Mouse (Mus musculus): ENCODE measurements at regions not wholly inside any gene's neighbourhood (a gene's known extent, or its start where the extent isn't known, plus 50 kb on each side); places are given as distances from the start of the nearest gene placed in this dataset.
A peak's percentile ranks its signal among the peaks of the same experiment; 100 is the strongest.
"Not testable (repeated sequence)": the region's sequence is repeated elsewhere in the genome, so short reads cannot be mapped to it uniquely, and the experiment has no call there.

DNA sequence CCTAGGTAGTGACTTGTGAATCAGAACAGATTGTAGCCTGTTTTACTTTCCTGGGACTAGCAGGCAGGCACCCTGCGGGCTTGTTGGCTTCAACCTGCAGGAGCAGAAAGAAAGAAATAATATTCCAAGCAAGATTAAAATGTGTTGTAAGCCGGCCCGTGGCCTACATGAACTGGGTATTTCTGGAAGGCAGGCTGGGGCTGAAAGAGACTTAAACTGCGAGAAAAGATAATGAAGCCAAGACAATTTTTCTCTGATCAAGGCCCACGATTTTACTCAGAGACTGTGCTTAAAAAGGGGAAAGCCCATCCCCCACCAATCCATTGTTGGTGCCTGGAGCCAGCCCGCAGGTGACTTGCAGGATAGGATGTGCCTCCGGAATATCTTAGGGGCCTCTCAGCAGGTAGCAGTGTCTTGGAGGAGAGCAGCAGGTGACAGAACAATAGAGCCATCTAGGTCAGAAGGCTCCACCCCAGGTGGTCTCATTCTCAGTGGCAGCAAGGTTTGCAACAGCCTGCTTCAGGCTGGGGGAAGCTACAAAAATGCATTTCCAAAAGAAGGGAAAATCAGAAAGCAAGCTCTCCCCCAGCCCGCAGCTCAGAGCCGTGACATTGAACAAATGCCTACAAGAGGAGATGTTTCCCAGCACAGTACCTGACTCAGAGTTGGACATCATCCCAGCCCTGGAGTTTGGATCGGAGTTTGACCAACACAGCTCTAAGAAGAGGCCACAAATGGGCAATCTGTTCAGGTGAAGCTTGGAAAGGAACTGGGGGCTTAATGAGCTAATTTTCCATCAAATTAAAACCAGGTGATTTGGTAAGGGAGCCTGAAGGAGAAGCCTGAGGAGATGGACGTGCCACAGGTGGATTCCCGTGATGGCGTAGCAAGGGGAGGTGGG, 121.4 kb upstream of the Slc1a3 start:
- DNase-seq: no peak

DNA sequence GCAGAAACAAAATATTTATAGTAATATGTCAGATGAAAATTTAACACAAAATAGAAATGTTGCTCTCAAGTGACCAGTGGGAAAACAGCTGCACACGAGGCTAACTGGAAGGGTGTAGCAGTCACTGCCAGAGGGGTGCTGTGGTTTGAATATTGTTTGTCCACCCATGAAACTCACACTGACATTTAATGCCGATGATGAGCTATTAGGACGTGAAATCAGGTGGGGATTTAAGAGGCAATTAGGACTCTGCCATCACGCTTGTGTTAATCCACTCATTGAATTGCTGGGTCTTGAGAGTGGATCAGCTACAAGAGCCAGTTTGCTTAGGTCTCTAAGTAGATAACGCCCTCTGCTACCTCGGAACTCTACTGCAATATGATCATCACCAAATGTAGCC, 114.3 kb upstream of the Slc1a3 start:
- DNase-seq: no peak

DNA sequence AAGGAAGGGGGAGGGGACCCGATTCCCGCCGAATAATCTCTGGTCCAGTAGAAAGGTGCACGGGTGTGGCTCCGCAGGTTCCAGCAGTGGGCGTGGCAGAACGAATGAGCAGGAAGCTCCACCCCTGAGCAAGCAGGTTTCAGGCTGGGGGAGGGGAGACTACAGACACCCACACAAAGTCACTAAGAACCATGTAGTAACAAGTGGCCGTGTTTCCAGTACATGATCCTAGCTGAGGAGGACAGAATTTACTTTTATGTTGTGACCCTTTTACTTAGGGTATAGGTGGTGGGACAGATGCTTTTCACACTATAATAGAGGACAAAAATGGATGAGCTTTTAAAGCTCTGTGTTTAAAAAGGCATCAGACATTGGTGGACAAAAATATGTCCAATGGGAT, 112.2 kb upstream of the Slc1a3 start:
- DNase-seq: not testable (repeated sequence)

DNA sequence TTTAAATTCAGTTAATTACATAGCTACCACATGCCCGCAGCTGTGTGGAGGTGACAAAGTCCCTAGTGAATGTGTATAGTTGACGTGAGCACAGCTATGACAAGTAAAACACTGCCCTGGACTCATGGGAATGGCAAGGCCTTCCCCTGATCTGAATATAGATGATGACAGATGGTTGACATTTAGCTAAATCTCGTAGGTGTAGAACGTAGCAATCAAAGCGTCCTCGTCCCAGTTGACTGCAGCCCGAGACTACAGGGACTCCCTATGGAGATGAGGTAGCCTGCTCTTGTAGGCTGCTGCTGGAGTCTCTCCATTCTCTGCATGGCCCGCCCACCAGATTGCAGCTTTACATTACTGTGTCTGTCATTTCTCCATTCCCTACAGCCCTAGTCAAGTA, 107.0 kb upstream of the Slc1a3 start:
- DNase-seq: no peak

DNA sequence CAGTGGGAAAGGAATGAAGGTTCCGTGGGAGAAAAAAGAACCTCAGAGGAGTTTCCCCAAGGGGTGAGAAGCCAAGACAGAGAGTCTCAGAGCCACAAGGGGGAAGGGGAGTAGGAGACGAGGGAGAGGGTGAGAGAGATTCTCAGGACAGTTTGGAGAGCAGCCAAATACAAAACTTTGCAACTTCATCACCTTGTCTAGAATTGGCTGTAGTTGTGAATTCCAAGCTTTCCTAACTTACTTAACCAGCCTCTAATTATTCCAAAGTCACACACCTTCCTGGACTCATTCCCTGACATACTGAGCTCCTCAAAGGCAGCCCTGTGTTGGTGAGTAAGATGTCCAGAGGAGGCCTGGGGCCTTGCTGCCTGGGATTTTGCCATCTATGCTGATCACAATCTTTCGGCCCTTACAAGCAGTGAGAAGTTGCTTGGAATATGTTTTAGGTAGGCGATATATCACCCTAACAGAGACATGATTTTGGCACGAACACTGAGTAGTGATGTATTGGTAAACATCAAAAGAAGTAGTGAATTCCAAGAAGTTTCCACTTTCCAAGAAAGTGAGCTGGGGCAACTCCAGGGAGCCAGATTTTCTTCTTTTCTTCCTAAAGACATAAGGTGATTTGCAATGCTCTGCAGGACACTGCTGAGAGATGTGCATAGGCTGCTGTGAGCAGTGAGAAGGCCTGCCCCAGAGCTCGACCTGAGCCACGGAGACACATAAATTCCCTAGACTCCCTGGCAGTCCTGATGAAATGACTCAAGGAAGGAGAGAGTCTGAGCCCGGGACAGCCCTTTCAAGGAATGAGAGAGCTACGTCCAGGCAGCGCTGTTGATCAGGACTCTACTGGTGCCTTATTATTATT, 106.2 kb upstream of the Slc1a3 start:
- DNase-seq: peak; percentile 12

DNA sequence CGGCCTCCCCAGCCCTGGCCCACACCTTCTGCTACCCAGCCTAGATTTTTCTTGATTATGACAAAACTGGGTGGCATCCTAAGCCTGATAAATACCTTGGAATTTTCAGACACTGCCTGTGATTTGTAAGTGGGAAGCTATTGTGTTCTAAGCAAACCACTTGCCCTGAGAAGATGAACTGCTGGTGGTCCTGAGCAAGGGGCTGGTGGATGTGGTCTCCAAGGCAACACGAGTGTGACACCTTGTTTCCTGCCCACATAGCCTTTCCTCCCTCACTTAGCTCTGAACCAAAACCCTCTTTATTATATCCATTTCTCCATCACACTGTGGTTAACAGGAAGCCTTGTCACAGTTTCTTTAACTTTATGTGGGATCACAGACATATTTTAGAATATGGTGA, 105.4 kb upstream of the Slc1a3 start:
- DNase-seq: no peak

DNA sequence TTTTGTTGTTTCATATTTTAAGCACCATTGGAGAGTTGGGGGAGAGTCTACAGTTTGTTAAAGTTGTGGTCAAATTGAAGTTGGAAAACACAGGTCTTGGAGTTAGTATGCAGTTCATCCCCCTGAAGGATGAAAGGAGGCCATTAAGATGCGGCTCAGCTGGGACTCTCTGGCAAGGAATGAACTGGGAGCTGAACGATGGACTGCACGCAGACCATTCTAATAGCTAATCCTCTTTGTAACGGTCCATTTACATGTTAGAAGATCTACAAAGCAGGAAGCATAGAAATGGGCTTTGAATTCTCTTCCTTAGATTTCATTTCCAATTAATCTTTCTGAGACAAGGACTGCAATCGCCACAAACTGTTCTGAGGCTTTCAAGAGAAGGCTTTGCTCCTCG, 104.7 kb upstream of the Slc1a3 start:
- no peak for DNase-seq

DNA sequence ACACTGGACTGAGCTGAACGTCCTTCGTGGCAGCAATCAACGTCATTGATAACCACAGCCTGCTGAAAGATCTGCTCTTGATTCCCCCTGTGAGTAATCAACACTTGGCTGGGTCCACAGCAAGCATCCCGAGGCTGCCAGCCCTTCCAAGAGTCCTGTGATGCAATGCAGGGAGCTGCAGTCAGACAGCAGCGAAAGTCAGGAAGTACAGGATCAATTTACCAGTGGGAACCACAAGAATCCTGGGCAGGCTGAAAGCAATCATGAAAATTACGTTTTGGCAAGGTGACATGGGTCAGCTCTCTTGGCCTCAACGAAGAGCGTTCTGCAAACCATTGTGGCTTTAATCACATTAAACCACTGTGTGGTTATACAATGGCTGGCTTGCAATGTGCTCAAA, 95.8 kb upstream of the Slc1a3 start:
- no peak for DNase-seq

DNA sequence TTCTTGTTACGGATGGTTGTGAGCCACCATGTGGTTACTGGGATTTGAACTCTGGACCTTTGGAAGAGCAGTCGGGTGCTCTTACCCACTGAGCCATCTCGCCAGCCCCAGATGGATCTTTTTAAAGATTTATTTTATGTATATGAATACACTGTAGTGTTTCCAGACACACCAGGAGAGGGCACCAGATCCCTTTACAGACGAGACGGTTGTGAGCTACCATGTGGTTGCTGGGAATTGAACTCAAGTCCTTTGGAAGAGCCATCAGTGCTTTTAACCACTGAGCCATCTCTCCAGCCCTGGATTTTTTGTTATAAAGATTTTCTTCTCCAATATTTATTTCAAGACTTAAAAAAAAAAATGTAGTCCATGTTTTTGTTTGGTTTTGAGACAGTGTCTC, 95.0 kb upstream of the Slc1a3 start:
- DNase-seq: not testable (repeated sequence)

DNA sequence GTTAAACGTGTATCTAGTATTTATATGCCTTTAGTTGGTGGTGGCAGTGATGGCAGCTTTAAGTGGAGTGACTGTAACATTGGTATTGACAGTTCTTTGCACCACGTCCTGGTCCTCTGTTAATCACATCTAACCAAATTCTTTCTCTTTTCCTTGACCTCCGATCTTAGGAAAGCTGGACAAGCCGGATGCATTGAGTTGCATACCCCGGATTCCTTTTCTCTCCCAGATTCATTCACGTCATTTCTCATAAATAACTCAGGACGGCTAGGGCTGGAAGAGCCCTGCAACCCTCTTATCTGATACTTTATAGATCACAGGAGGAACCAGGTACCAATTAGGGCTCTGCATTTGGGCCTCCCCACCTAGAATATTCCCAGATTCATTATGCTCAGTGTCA, 91.5 kb upstream of the Slc1a3 start:
- no peak for DNase-seq

DNA sequence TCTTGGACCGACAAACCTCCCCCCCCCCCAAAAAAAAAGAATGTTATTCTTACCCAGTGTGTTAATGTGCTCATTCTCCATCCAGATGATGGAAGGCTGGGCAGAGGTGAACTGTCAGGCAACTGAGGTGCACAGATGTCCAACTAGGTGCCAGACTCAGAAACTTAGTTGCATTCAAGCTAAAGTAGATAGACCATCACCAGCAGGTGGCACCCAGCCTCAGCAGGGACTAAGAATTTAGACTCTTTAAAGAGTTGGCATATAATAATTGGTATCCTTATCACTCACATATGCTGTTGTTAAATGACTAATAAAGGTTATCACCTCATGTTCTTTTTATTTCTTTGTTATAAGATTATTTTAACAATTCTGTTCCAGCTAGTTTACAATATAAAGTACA, 86.5 kb upstream of the Slc1a3 start:
- peak; percentile 48 for DNase-seq

DNA sequence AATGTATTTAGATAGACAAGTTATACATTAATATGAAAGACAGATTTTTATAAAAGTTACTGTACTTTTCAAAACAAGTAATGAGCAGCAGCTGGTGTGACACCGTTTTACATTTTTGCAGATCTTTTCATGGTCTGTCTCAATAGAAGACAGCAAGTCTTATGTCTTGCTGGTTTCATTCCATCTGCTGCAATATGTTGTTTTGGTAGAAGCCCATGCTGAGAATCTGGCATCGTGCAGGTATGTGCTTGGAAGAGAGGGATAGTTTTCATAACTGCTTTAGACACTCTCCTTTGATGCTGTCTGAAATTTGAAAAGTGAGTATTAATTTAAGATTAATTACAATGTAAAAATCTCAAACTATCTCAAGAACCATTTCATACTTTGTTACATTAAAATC, 81.5 kb upstream of the Slc1a3 start:
- DNase-seq: no peak

DNA sequence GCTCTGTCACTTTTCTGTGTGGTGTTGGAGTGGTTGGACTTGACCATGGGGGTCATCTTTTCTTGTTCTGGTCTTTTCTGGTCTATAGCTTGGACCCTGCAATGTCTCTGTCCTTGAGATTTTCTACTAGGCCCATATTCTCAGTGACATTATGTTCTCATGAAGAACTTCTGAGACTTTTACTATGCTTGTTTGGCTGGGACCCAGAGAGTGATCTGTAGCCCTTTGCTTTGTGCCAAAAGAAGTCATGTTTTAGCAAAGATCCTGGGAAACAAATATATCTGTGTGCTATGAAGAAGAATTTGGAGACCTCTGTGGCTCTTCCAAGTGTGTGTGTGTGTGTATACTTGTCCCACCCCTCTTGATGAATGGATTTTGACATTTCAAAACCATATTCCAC, 79.4 kb upstream of the Slc1a3 start:
- no peak for DNase-seq

DNA sequence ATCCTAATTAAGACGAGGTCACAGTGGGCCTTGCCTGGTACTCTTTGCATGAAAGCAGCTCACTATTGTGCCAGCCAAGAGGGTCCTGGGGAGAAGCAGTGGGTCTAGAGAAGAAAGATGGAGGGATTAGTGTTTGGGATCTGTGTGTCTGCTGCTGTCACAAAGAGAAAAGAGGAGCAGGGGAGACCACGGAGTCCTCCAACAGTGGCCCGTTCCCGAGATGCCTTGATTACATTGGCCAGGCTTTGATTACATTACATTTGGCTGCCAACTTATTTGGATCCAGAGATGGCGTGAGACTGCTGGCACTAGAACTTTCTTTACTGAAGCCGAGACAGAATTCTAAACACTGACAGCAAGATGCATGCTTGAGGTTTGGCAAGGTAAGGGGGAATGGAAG, 78.4 kb upstream of the Slc1a3 start:
- no peak for DNase-seq

DNA sequence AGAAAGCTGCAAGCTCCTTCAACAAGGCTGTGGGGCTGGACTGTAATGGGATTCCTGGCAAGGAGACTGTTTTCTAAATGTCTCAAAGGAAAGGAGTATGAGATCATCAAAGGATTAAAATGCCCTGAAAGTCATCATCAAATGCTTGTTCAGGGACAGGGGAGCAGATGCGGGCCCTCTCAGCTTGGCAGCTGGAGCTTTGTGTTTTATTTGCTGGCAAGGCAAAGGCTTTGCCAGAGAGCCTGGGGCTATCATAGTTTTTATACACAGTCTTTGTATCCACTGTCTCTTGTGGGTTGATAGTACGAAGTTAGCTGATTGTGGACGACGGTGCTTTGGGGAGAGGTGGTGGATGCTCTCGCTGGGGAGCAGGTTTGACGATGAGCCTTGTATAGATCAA, 75.0 kb upstream of the Slc1a3 start:
- no peak for DNase-seq

DNA sequence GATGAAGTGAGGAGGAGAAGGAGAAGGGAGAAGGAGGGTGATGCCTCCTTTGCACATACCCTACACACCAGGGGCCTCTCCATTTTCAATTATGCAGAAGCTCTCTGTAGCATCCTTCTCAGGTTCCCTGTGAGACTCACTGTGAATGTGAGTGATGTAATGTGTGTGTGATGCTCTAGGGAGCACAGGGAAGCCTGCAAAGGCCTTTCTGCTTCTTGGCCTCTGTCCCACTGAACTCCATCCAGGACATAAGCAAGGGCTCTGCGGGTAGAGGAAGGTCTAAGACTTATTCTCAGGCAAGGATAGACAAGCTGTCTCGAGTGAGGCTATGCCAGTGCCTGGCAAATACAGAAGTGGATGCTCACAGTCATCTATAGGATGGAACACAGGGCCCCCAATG, 73.0 kb upstream of the Slc1a3 start:
- DNase-seq: no peak

DNA sequence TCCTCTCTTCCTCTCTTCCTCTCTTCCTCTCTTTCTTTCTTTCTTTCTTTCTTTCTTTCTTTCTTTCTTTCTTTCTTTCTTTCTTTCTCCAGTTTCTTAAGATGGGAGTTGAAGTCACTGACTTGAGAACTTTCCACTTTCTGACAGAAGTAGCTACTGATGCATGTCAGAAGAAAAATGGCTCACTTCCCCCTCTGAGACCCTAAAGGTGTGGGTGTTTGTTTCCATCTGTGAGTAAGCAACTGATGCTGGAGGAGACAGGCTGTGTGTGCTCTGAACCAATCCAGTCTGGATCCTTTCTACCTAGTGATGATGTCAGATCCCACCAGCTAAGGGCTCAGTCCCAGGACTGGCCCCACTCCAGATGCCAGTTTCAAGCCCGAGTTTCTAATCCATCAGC, 72.5 kb upstream of the Slc1a3 start:
- DNase-seq: no peak

DNA sequence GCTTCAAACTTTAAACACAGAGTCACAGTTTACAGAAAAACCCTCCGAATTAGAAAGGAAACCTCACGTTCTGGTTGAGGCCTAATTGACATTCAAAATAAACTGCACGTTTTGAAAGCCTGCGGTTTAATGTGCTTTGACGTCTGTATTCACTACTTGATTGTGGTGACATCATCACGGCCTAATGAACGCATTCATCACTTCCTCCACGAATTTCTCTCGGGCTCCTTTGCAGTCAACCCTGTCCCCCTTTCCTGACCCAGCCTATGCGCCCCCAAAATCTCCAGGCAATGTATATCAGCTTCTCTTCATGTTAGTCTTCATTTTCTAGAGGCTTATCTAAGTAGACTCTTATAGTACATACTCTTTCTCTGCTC, 71.6 kb upstream of the Slc1a3 start:
- no peak for DNase-seq

DNA sequence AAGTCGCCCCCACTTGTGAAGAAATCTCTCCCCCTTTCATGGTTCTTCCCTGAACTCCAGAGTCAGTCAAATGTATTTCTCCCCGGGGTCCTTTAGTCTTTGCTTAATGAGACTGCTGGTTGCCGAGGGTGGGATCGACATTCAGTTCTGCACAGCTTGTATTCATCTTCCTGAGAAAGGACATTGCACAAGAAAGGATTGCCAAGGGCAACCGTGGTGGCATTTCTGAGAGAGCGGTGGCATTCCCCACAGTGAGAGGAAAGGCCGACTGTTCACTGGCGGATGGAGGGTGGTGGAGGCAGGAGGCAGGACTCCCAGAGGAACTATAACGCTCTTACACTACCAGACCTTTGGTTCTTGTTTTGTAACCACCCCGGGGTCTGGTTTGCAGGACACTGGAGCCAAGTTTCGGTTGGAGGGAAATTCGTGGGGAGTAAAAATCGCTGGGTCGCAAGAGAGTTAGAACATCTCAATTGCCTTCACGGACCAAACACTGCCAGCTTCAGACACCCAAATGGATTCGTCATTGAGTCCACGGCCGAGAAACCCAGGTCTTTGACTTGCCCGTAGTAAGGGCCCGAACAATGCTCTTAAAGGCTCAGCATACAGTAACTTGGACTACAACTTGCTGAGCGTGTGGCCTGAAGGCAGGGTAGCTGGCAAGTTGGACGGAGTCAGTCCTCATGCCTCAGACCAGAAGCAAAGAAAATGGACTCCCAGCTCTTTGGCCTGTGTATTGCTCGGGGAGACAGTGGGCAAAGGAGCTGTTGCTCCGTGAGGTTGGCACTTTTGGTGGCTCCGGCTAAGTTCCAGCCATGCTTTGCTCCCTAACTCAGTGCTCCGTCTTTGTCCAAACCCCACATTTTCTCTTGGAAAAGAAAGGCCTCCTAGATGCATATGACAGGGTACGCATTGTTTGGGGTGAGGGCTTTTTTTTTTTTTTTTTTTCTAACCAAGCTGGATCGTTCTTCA, 70.9 kb upstream of the Slc1a3 start:
- DNase-seq: no peak

DNA sequence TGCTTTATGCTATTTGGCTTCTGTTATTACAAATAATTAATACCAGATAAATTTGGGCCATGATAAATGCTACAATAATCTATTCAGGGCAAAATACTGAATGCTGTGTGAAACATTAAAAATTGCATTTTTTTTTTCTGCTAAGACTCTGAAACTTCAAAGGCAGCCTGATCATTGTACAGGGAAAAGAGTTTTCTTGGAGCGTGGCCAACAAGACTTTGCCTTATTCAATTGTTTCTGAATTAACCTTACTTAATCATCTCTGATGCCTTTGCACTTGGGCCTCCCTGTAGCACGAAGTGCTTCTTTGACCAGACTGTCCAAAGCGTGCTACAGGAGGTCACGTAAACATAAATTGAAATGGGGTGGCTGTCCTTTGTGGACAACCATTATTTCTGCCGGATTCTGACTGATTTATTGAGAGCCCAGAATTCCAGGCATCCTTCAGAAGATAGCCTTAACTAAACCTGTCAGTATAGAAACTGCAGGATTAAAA, 69.9 kb upstream of the Slc1a3 start:
- peak; percentile 14 for DNase-seq

DNA sequence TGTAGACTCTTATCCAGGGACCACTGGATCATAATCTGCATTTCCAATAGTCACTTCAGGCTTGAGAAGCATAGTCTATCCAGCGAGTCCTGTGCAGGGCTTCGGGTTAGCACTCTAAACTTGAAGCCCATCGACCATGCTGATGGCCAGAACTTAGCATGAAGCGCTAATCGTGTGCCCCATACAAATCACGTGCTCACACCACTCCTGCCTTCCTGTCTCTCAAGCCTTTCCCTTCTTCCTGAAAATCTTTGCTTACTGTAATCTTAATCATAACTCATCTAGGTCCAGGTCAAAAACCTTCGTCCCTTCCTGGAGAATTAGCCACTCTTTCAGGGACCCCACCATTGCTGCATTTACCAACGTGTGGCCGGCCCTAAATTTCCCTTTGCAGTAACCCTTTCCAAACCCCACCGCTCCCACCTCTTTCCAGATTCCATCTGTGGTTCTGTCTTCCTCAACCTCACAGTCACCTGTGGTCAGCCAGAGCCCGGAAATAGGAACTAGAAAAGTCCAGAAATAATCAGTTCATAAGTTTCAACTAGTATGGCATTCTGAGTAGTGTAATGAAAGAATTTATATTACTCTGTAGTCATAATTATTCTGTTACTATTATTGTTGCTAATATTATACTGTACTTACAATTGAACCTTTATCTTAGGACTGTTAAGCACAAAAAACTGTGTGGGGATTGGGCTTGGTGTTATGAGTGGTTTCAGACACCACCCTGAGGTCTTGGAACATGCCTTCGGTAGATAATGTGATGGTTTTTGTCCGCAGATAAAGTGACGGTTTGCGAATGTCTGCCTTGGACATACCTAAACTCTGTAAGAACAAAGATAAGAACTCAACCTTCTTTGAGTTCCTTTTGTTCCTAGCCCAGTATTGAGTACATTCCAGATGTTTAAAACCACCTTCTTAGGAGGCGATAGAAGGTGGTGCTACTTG, 57.3 kb upstream of the Slc1a3 start:
- DNase-seq: no peak

DNA sequence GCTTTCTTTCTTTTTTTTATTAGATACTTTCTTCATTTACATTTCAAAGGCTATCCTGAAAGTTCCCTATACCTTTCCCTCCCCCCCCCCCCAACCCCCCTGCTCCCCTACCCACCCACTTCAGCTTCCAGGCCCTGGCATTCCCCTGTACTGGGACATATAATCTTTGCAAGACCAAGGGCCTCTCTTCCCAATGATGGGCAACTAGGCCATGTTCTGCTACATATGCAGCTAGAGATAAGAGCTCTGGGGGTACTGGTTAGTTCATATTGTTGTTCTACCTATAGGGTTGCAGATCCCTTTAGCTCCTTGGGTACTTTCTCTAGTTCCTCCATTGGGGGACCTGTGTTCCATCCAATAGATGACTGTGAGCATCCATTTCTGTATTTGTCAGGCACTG, 55.6 kb upstream of the Slc1a3 start:
- not testable (repeated sequence) for DNase-seq
